Comparison of ENCODE assay signal across 21 mouse cellular contexts in genomic region chr11:67535703-67536102, GRCm38 (mm10).
"Had no signal": no experiment of that assay in that cellular context is flagged by ENCODE, and none has a peak within 500 bp of the region (broad histone marks: within the 10 kb centered on the region; RNA-seq: fewer than 3 reads in every experiment).

No protein-coding gene starts in this region.

- H3K4me1 ChIP-seq: midbrain, embryonic 10.5 days; neural tube, embryonic 12.5 days; neural tube, embryonic 15.5 days had no signal

- H3K4me3 ChIP-seq: left cerebral cortex, adult 2 months; lung, embryonic 15.5 days; megakaryocyte, embryonic 14.5 days; midbrain, embryonic 10.5 days; neural tube, embryonic 12.5 days; neural tube, embryonic 15.5 days; stomach, embryonic 15.5 days had no signal

- H3K4me2 ChIP-seq: liver, embryonic 11.5 days; lung, embryonic 15.5 days; neural tube, embryonic 12.5 days; neural tube, embryonic 15.5 days; stomach, embryonic 15.5 days had no signal

- H3K27me3 ChIP-seq: lung, embryonic 15.5 days; neural tube, embryonic 12.5 days; neural tube, embryonic 15.5 days; stomach, embryonic 15.5 days had no signal

- H3K27ac ChIP-seq: left cerebral cortex, adult 2 months; liver, embryonic 14.5 days; lung, embryonic 15.5 days; midbrain, embryonic 10.5 days; neural tube, embryonic 12.5 days; neural tube, embryonic 15.5 days; stomach, embryonic 15.5 days had no signal

- DNase-seq: kidney, adult 9 months; kidney, postnatal 14 days; layer of hippocampus, postnatal 36 days; lung, adult 18-20 months; lung, postnatal 10 days; lung, postnatal 36 days; midbrain, embryonic 14.5 days; right cerebral cortex, adult 18-20 months; right cerebral cortex, postnatal 14 days; right cerebral cortex, postnatal 4 days; spleen, adult 18-20 months; thymus, postnatal 36 days had no signal

- H3K9me3 ChIP-seq: lung, embryonic 15.5 days; megakaryocyte, embryonic 14.5 days; midbrain, embryonic 10.5 days; neural tube, embryonic 12.5 days; neural tube, embryonic 15.5 days; stomach, embryonic 15.5 days had no signal

- H3K36me3 ChIP-seq: lung, embryonic 15.5 days; midbrain, embryonic 10.5 days; neural tube, embryonic 12.5 days; neural tube, embryonic 15.5 days; stomach, embryonic 15.5 days had no signal

- H3K9ac ChIP-seq: liver, embryonic 14.5 days; lung, embryonic 15.5 days; neural tube, embryonic 12.5 days; neural tube, embryonic 15.5 days; stomach, embryonic 15.5 days had no signal
